Mouse (Mus musculus) layer of hippocampus, adult 11-12 months (tissue): ENCODE results near the gene Scd3.
"Not testable (repeated sequence)": the region's sequence is repeated elsewhere in the genome, so short reads cannot be mapped to it uniquely, and the experiment has no call there.

ENCODE experiments used
- DNase-seq: peaks from one replicate; pipeline ENCODE4 v3.0.0; 2022; ENCODE audit warnings: low spot score

Scd3 gene

DNA sequence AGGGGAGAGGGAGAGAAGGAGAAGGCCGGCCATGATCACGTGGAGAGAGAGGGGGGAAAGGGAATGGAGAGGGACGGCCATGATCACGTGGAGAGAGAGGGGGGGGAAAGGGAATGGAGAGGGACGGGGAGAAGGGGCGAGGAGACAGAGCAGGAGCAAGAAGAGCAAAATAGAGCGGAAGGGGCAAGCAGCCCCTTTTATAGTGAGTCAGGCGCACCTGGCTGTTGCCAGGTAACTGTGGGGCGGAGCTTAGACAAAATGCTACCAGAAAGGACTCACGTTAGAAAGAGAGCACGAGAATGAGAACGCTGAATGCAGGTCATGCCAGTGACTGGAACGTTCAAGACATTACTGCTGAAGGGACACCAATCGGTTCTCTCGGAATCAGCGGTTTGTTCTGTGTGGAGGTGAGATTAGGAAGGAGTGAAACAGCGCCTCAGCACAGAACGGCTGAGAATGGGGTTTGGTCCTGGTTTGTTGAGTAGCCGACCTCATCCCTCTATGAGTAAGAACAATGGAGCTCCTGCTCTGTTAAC lies 34.5 kb downstream of the Scd3 start:
- no peak for DNase-seq

DNA sequence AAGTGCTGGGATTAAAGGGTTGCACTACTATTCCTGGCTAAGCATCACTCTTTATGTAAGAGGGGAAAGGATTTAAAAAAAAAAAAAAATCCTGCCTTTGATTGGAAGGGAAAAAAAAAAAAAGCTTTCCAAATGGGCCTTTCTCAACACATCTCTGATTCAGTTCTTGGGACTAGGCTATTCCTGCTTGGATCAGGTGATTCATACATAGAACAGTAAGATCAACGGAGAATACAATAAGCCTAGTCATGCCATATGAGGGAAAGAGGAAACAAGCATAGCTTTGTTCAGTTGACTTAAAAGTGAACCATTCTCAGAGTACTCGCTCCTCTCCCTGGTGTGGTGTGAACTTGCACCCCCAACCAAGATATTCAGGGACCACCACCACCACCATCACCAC lies 35.8 kb downstream of the Scd3 start:
- no peak for DNase-seq

DNA sequence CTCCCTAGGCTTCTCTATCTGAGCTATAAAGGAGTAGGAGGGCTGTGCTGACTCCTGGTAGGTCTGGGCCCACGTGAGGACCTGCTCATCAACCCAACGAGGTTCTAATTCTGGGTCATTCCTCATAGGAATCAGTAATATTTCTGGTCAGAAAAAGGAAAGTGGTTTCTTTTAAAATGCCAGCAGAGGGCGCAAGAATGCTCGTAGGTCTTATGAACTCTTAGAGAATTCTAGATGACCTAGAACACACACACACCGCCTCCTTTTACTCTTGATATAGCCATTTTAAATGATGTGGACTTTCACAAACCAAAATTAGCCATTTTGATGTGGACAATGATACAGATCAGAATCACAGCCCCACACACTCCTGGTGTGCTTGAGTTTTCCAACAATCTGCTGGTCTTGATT lies 42.7 kb downstream of the Scd3 start:
- DNase-seq, result no peak

DNA sequence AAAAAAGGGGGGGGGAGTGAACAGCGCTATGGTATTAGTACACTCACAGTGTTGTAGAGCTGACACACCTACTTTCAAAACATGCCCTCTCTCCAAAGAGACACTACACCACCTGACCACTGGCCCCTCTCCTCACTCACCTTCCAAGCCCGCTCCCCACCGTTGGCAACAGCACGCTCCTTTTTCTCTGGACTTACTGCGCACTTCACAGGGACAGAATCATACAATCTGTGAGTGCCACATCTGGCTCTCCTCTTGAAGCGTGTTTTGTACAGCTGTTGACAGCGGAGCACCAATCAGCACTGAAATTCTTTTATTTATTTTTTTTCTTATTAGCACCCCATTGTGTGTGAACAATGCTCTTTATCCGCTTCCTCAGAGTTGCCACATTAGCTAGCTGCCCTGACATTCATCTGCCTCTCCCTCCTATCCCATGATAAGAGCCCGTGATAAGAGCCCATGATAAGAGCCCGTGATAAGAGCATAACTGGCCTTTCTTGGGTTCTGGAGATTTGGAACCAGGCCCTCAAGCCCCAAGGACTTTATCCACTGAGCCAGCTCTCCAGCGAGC lies 43.4 kb downstream of the Scd3 start:
- DNase-seq, result no peak

DNA sequence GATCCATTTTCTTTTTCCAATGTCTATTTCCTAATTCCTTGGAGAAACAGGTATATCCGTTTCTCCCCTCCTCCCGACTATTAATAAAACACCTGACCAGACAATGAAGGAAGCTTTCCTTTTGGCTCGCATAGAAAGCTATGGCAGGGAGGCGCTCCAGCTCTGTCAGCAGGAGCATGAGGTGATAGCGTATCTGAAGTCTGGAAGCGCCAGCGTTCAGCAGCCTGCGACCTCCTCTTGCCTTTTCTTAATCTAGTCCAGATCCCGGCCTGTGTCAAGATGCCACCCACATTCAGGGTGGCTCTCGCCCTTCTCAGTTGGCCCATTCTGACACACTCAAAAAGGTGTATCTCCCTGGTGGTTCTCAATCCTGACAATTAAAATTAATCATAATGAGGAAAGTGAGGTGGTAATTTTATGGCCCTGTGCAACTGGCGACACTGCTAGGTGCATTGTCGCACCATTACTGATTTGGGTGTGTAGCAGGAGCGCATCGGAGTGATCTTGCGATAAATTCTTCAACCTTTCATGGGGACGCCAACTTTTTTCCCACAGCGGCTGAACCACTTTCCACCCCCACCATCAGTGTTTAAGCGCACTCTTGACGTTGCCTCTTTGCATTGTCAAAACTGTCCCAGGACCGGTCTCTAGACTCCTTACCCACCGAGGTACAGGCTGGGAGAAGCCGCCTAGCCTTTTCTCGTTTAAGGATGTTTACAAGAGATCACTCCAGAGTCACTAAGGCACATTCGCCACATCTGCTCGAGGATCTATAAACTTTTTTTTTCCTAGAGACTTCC lies 44.4 kb downstream of the Scd3 start:
- no peak for DNase-seq

DNA sequence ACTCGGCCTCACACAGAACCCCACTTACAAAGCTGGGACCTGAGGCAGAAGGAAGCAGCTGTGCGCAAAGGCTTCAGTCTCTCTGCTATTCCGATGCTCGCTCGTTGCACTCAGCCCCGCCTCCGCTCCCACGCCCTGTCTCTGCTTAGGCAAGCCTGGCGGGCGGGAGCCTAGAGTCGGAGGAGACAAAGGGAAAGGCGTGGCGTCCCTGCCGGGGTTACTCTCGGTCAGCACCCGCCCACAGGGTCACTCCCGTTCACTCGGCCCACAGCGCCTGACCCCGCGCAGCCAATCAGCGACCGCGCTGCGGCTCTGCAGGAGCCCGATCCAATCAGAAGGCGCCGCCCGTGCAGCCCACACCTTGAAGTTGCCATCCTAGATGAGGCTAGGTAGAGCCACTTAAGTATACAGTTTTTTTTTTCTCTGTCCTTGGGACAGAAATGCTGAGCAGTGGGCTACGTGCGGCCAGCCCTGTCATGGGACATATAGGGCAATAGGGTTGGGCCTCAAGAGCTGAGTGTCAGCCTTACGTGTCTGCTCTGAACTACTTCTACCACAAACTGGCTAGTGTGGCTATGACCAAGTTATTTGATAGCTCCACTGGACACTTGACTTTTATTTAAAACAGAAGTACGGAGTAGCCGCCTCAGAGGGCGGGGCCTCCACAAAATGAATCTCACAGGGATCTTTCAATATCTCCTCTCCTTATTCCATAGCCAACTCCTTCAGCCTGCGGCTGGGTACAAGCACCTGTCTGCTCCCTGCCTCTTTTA lies 45.2 kb downstream of the Scd3 start:
- DNase-seq, result peak; percentile 95

DNA sequence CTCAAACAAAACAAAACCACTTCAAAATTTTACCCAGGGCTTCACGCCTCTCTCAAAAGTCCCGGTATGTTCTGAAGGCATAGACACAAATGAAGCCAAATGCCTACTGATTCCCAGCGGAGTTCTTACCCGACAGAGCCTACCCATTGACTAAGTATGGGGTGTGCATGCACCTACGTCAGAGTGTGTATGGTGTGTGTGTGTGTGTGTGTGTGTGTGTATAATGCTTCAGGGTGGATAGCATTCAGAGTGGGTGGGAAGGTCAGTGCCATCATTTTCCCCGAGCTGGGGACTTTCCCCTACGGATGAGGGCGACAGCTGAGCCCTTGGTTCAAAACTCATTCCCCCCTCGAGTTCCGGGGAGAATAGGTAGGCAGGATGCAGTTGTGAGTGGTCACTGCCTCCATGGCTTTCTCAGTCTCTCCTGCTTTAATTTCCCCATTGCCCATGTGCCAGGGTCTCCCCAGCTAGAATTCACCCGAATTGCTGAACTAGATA lies 45.8 kb downstream of the Scd3 start:
- DNase-seq, result no peak

DNA sequence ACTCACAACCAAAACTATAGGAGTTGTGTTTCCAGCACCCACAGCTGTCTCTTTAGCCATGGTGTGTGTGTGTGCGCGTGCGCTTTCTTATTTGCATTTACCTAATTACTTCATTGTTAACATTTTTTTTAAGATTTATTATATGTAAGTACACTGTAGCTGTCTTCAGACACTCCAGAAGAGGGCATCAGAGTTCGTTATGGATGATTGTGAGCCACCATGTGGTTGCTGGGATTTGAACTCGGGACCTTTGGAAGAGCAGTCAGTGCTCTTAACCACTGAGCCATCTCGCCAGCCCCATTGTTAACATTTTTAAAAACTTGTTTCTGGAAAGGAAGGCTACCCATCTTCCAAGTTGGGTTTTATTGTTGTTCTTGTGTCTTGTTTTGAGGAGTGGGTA lies 48.1 kb downstream of the Scd3 start:
- not testable (repeated sequence) for DNase-seq

DNA sequence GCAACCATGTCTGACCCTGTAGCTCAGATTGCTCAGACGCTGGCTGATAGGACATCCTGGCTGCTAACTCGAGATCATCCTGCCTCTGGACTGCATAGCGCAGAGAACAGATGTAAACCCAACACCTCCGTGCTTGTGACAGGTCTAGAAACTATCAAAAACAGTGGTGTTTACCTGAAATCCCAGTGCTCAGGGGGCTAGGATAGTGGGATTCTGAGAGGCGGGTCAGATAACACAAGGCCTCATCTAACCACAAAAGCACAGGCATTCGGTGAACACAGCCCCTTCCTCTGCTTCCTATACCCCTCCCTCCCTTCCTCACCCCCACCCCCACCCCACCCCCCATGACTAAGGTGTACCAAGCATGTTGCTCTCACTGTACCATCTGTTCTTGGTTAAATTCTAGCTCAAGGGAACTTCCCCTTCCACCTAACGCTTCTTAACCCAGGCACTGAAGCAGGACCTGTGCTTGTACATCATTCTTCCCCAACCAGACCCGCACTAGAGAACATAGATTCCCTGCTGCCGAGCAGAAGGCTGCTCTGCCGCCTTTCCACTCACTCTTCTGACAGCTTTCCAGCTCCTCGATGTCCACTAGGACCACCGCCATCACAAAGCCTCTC lies 49.0 kb downstream of the Scd3 start:
- no peak for DNase-seq

DNA sequence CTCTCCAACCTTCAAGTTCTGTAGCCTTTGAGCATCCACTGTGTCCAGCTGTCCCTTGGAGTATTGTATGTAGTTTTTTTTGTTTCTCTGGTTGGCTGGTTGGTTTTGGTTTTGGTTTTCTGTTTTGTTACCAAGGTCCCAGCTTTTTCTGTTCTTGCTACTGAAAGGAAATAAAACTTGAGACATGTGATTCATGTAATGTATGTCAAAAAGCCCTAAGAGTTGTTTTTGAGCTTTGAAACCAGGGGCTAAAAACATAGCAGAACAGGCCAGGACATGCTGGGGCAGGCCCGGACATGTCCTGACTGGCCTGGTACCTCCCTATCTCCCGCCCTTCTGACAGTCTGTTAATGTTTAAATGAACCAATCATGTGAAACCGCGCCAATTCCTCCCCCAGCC lies 51.0 kb downstream of the Scd3 start:
- DNase-seq, result not testable (repeated sequence)

DNA sequence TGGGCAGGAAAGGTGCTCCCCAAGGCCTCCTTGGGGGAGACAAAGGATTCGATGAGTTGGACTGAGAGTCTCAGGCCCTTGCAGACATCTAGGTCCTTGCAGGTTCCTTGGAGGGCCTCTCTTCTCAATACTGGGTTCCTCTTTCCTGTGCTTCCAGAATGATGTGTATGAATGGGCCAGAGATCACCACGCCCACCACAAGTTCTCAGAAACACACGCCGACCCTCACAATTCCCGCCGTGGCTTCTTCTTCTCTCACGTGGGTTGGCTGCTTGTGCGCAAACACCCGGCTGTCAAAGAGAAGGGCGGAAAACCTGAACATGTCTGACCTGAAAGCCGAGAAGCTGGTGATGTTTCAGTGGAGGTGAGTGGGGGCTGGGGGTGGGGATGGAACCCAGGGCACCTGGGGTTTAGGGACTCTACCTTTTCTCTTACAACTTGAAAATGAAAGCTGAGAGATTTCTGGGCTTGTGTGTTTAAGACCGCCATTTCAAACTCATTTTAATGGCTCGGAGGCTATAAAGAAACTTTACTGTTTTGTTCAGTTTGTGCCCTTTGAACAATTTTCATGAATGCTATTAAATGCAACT lies 54.4 kb downstream of the Scd3 start:
- no peak for DNase-seq

DNA sequence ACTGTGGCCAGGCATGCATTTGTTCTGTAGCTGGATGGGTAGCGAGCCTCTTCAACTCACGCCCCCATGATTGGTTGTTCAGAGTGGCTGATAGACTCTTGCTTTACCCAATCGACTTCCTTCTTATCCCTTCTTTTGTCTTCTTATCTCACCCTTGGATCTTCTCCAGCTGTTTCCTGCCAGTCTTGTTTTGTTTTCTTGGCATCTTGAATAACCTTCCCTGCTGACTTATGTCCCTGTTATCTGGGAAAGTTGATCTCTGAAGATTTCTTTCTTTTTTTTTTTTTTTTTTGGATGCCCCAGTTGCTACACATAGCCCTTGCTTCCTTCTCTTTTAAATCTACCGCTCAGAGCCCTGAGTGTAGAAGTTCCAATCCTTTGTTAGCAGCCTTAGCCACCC lies 56.4 kb downstream of the Scd3 start:
- DNase-seq, result no peak

DNA sequence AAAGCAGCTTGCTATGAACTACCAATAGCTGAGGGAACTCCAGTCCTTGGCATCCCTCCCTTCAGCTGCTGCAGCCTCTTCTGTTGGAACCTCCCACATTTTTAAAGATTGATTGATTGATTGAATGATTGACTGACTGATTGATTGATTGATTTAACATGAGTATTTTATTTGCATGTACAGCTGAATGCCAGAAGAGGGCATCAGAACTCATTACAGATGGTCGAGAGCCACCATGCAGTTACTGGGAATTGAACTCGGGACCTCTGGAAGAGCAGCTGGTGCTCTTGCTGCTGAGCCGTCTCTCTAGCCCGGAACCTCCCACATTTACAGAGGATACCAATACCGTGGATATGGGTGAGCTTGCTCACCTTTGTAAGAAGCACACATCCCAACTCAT lies 57.4 kb downstream of the Scd3 start:
- no peak for DNase-seq

DNA sequence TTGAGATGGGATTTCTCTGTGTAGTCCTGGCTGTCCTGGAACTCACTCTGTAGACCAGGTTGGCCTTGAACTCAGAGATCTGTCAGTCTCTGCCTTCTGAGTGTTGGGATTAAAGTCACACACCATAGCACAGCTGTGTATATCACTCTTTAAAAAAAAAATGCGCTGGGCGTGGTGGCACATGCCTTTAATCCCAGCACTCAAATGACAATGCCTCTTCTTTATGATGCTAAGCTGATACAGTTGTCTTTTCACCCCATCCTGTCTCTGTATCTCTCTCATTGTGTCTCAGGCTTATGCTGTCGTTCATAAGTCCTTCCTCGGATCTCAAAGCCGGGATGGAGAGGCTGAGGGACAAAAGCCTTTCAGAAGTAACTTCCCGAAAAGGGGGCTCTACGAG lies 58.7 kb downstream of the Scd3 start:
- no peak for DNase-seq

DNA sequence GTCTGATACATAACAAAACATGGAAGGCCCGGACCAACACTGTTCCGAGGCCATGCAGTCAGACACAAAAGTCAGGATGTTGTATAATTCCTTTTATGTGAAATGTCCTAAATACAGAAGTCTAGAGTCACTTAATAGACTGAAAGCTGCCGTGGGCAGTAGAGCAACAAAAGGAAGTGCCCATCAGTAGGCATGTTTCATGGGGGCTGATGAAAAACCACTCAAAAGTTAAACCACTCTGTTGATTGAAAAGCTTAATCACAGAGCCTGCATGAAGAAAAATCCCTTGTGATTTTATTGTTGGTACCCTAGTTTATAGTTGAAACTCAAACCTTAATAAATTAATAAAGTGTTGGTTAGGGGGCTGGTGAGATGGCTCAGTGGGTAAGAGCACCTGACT lies 60.5 kb downstream of the Scd3 start:
- DNase-seq, result no peak

DNA sequence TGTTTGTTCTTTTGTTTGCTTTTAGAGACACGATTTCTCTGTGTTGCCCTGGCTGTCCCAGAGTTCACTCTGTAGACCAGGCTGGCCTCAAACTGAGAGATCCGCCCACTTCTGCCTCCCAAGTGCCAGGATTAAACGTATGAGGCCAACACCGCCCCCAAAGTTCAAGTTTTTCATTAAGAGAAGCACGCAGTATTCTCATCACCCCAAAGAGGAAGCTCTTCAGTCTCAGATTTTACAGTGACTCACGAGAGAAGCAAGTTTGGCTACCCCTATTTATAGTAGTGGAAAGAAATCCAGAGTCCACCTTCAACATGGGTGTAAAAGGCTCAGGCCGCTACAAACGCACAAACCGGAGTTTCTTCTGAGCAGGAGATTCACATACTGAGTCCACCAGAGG lies 61.2 kb downstream of the Scd3 start:
- no peak for DNase-seq

DNA sequence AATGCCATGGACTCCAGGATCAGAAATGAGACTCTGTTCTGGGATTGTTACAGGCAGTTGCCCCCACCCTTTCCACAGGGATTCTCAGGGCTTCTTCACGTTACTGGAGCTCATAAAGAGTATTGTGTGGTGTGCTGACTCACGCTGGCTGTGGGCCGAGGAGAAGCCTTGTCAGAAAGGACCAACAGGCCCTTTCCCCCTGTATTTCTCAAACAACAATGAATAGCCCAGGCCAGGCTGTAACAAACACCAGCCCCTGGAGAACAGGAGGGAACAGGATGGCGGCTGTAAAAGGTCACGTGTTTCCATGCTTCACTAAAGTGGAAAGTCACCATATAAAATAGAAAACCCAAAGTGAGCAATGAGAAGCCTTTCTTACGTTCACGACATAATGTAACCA lies 62.2 kb downstream of the Scd3 start:
- no peak for DNase-seq

DNA sequence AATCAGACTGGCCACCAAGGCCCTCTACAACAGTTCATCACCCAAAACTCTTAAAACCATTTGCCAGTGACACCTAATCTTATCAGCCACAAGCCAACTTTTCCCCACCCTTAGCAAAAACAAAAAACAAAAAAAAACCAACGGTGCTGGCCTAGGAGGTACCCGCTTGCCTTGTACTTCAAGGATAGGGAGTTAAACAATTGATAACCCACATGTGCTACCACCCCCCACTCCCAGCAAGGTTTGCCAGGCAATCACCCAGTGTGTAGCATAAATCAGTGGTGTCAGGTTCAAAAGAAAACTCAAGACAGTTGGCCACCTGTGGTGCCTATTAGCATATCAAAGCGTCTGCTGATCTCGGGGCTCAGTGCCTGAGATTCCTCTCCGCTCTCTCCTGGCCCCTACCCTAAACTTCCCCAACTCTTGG lies 62.9 kb downstream of the Scd3 start:
- no peak for DNase-seq

DNA sequence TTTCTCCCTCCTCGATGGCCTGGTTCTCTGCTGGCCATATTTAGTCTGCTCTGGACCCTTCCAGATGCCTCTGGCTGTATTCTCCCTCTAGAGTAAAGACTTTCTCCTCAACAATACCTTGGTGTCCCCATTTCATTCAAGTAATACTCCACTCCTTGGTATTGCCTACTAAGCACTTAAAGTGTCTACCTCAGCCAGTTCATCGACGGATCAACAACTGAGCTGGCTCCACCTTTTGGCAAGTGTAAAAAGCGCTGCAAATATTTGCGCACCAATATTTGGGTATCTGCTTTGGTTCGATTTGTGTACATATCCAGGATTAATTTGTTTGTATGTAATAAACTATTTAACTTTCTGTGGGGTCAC lies 63.4 kb downstream of the Scd3 start:
- DNase-seq, result no peak

DNA sequence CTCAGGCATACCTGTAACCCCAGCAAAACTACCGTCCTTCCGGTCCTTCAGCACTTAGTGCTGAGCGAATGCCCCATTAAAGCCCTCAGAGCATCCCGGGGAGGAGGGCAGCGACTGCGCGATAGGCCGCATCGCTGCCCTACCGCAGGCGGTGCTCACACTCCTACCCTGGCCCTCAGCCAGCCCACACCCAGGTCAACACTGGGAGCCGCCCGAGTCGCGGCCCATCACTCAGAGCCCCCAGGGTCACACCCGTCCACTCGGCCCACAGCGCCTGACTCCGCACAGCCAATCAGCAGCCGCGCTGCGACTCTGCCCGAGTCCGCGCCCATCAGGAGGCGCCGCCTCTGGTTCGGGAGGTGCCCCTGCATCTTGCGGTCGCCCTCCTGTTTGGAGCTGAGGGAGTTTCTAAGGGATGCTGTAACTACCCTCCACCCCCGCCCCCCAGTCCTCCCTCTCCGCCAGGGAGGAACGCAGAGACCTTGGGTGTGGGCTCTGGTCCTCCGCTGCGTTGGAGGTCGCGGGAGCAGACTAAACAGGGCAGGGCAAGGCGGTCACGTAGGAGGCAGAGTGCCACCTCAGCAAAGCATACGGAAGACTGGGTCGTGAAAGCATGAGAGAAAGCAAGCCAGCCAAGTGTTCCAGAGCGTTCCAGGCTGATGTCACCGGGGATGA lies 63.9 kb downstream of the Scd3 start:
- DNase-seq, result peak; percentile 93

DNA sequence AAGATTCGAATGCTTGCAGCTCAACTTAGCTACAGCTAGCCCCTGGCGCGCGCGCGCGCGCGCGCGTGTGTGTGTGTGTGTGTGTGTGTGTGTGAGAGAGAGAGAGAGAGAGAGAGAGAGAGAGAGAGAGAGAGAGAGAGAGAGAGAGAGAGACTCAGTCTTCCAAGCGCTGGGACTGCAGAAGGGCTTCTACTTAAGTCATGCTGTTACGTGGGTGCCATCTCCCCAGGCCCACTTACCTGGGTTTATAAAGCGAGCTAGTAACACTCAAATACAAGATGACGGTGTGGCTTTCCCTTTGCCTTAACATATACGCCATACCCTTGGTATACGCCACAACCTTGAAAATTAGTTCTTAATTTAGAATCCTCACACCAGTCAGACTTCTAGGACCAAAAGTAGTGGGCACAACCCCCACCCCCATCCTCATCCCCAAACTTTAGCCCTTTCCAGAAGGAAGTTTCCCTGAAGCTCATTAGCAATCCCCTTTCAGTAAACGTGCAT lies 64.5 kb downstream of the Scd3 start:
- DNase-seq, result no peak
